Mouse (Mus musculus) limb, embryonic 14.5 days (tissue): ENCODE measurements around the gene Tirap. TPM values are rescaled to one million over a fixed set of nuclear protein-coding genes. Genes with fewer than 3 reads are reported as not detected.

Experiments
- ATAC-seq: fragments of 200-750 bp; cut with Nextera tagmentation; 2 replicates; pipeline ENCODE4 v1.8.0; 2017; ENCODE audit warnings: low read depth, moderate number of reproducible peaks, moderate TSS enrichment; ENCODE audit not compliant: low FRiP score
- DNase-seq: peaks from one replicate; pipeline ENCODE4 v3.0.0-alpha.2; 2015; ENCODE audit warnings: low spot score
- H3K27ac ChIP-seq: fragments of 300-500 bp; sonication (generic); replicated peaks from 2 replicates; pipeline ENCODE4 v1.5.1; 2014; ENCODE audit warnings: low read depth, mild to moderate bottlenecking, low read length, moderate library complexity, mixed read lengths
- H3K27me3 ChIP-seq: fragments of 300-500 bp; sonication (generic); 2 replicates; pipeline ENCODE4 v1.6.1; 2014; ENCODE audit warnings: low read length, mixed read lengths; ENCODE audit not compliant: control insufficient read depth, insufficient read depth
- H3K36me3 ChIP-seq: fragments of 300-500 bp; sonication (generic); 2 replicates; pipeline ENCODE4 v1.6.1; 2014; ENCODE audit warnings: mild to moderate bottlenecking, low read length, moderate library complexity, mixed read lengths; ENCODE audit not compliant: control insufficient read depth, insufficient read depth
- H3K4me1 ChIP-seq: fragments of 300-500 bp; sonication (generic); 2 replicates; pipeline ENCODE4 v1.6.1; 2014; ENCODE audit warnings: antibody characterized with exemption, low read length, mixed read lengths; ENCODE audit not compliant: control insufficient read depth, insufficient read depth
- H3K4me2 ChIP-seq: fragments of 300-500 bp; sonication (generic); replicated peaks from 2 replicates; pipeline ENCODE4 v1.6.1; 2014; ENCODE audit warnings: low read depth, mild to moderate bottlenecking, low read length, moderate library complexity; ENCODE audit not compliant: severe bottlenecking
- H3K4me3 ChIP-seq: fragments of 300-500 bp; sonication (generic); replicated peaks from 2 replicates; pipeline ENCODE4 v1.5.1; 2014; ENCODE audit warnings: low read length
- H3K9ac ChIP-seq: fragments of 300-500 bp; sonication (generic); 2 replicates; pipeline ENCODE4 v1.6.1; 2014; ENCODE audit warnings: mild to moderate bottlenecking, low read depth, low read length, moderate library complexity; ENCODE audit not compliant: severe bottlenecking
- H3K9me3 ChIP-seq: fragments of 300-500 bp; sonication (generic); 2 replicates; pipeline ENCODE4 v1.6.1; 2016; ENCODE audit warnings: low read length; ENCODE audit not compliant: control insufficient read depth
- POLR2A ChIP-seq: fragments of 200-500 bp; IDR thresholded peaks from 2 replicates; pipeline ENCODE4 v1.8.0; 2012; ENCODE audit warnings: inconsistent platforms, mild to moderate bottlenecking, moderate library complexity, borderline replicate concordance; ENCODE audit not compliant: insufficient read depth, insufficient read length; ENCODE audit errors: extremely low read depth
- WGBS: fragments of 180-500 bp; shearing (Covaris S2); extraction: QIAGEN DNeasy Blood & Tissue Kit; methylation state at CpG from one replicate; pipeline ENCODE4 v1.1.7; 2014; 5-methylcytosine and 5-hydroxymethylcytosine counted together
- polyA plus RNA-seq, 2 experiments: library from polyadenylated mRNA; depleted of rRNA in 1 of 2; stranded (reverse) in 1 of 2; unstranded in 1 of 2; fragments of >200 nt; fragmentation: Nextera tagmentation in 1 of 2; extraction: Ambion mirVana in 1 of 2; gene quantifications; 2 replicates each; pipeline versions ENCODE4 v1.2.1 to v1.2.3; 2012 to 2014

Gene Tirap
- polyA plus RNA-seq, 2 experiments = 7.5 to 11.0 TPM

- H3K4me1 ChIP-seq = peaks cover 4% of the 10 kb centered on the region; the same call in 1 of the 2 replicates
- ATAC-seq (no peak), DNase-seq (no peak)
- H3K9me3 ChIP-seq = no peaks in the 10 kb centered on the region
- no peaks in the 10 kb centered on the region for H3K27me3 ChIP-seq
- H3K4me2 ChIP-seq = no peak overlapping the region
- no peak for TF ChIP-seq POLR2A
- H3K9ac ChIP-seq = no peak overlapping the region
- no peak overlapping the region for H3K4me3 ChIP-seq
- 72% methylated on average over 6 of the region's 6 CpGs for WGBS
- H3K27ac ChIP-seq = no peak overlapping the region
- H3K36me3 ChIP-seq = no peaks in the 10 kb centered on the region
Observed at GRCm38 (mm10) chr9:35135575-35135974, 64.5 kb downstream of the Tirap start.

Other genes starting within 250 kb of the Tirap start
- 14.5 and 17.0 TPM in 2 replicates for gene St3gal4, start 81.0 kb downstream of the Tirap start, polyA plus RNA-seq (2012; rRNA removed)
- gene St3gal4, start 81.0 kb downstream of the Tirap start, polyA plus RNA-seq (2014; fragmentation: Nextera tagmentation; extraction: Ambion mirVana) = 35.6 and 36.3 TPM in 2 replicates
- 54.6 and 60.3 TPM in 2 replicates for gene Dcps, start 24.2 kb downstream of the Tirap start, polyA plus RNA-seq (2012; rRNA removed)
- gene Dcps, start 24.2 kb downstream of the Tirap start, polyA plus RNA-seq (2014; fragmentation: Nextera tagmentation; extraction: Ambion mirVana) = 61.6 and 65.2 TPM in 2 replicates
- 109 and 115 TPM in 2 replicates for gene Srpr, start 116 bp downstream of the Tirap start, polyA plus RNA-seq (2012; rRNA removed)
- gene Srpr, start 116 bp downstream of the Tirap start, polyA plus RNA-seq (2014; fragmentation: Nextera tagmentation; extraction: Ambion mirVana) = 160 and 161 TPM in 2 replicates
- 51.1 and 55.2 TPM in 2 replicates for gene Foxred1, start 10.8 kb upstream of the Tirap start, polyA plus RNA-seq (2012; rRNA removed)
- 29.5 and 33.9 TPM in 2 replicates for gene Foxred1, start 10.8 kb upstream of the Tirap start, polyA plus RNA-seq (2014; fragmentation: Nextera tagmentation; extraction: Ambion mirVana)
- 29.3 and 29.6 TPM in 2 replicates for gene Fam118b, start 67.5 kb upstream of the Tirap start, polyA plus RNA-seq (2012; rRNA removed)
- gene Fam118b, start 67.5 kb upstream of the Tirap start, polyA plus RNA-seq (2014; fragmentation: Nextera tagmentation; extraction: Ambion mirVana) = 45.3 and 47.9 TPM in 2 replicates
- 25.8 and 26.0 TPM in 2 replicates for gene Rpusd4, start 67.6 kb upstream of the Tirap start, polyA plus RNA-seq (2012; rRNA removed)
- gene Rpusd4, start 67.6 kb upstream of the Tirap start, polyA plus RNA-seq (2014; fragmentation: Nextera tagmentation; extraction: Ambion mirVana) = 24.9 and 30.8 TPM in 2 replicates
- gene Cdon, start 220.8 kb upstream of the Tirap start, polyA plus RNA-seq (2012; rRNA removed) = 83.7 and 98.3 TPM in 2 replicates
- gene Cdon, start 220.8 kb upstream of the Tirap start, polyA plus RNA-seq (2014; fragmentation: Nextera tagmentation; extraction: Ambion mirVana) = 39.6 and 40.9 TPM in 2 replicates